Mouse (Mus musculus) intestine, embryonic 16.5 days (tissue): ENCODE measurements at regions not wholly inside any gene's neighbourhood (a gene's known extent, or its start where the extent isn't known, plus 50 kb on each side); places are given as distances from the start of the nearest gene placed in this dataset.

Source experiments
- ATAC-seq: fragments of 200-750 bp; cut with Nextera tagmentation; 2 replicates; pipeline ENCODE4 v1.8.0; 2017; ENCODE audit warnings: moderate TSS enrichment, moderate library complexity
- H3K27ac ChIP-seq: fragments of 300-500 bp; sonication (generic); 2 replicates; pipeline ENCODE4 v1.5.1; 2014; ENCODE audit warnings: mild to moderate bottlenecking, low read length
- H3K27me3 ChIP-seq: fragments of 300-500 bp; sonication (generic); replicated peaks from 2 replicates; pipeline ENCODE4 v1.6.1; 2014; ENCODE audit warnings: low read length, control low read depth, mixed read lengths; ENCODE audit not compliant: control insufficient read depth, insufficient read depth
- H3K36me3 ChIP-seq: fragments of 300-500 bp; sonication (generic); 2 replicates; pipeline ENCODE4 v1.6.1; 2014; ENCODE audit warnings: low read length, control low read depth; ENCODE audit not compliant: control insufficient read depth, insufficient read depth
- H3K4me1 ChIP-seq: fragments of 300-500 bp; sonication (generic); 2 replicates; pipeline ENCODE4 v1.6.1; 2014; ENCODE audit warnings: low read length, control low read depth, mixed read lengths; ENCODE audit not compliant: control insufficient read depth, insufficient read depth
- H3K4me2 ChIP-seq: fragments of 300-500 bp; sonication (generic); 2 replicates; pipeline ENCODE4 v1.6.1; 2014; ENCODE audit warnings: low read depth, low read length, control low read depth
- H3K4me3 ChIP-seq: fragments of 300-500 bp; sonication (generic); 2 replicates; pipeline ENCODE4 v1.5.1; 2014; ENCODE audit warnings: mild to moderate bottlenecking, low read length
- H3K9ac ChIP-seq: fragments of 300-500 bp; sonication (generic); 2 replicates; pipeline ENCODE4 v1.6.1; 2014; ENCODE audit warnings: low read depth, low read length
- H3K9me3 ChIP-seq: fragments of 300-500 bp; sonication (generic); 2 replicates; pipeline ENCODE4 v1.6.1; 2016; ENCODE audit warnings: low read length, control low read depth; ENCODE audit not compliant: control insufficient read depth
- WGBS: fragments of 180-500 bp; shearing (Covaris S2); extraction: QIAGEN DNeasy Blood & Tissue Kit; methylation state at CpG from one replicate; pipeline ENCODE4 v1.1.7; 2014; 5-methylcytosine and 5-hydroxymethylcytosine counted together

GRCm38 (mm10) chrX:156989986-156990518, 425.1 kb downstream of the Phex start:
- Histone ChIP-seq H3K9ac (no peak overlapping the region), H3K27ac (no peak overlapping the region), H3K4me1 (no peaks in the 10 kb centered on the region), H3K36me3 (no peaks in the 10 kb centered on the region), H3K27me3 (no peaks in the 10 kb centered on the region), H3K4me3 (no peak overlapping the region), H3K4me2 (no peak overlapping the region), H3K9me3 (no peaks in the 10 kb centered on the region)
- 83% methylated on average over 2 of the region's 2 CpGs for WGBS
- ATAC-seq: no peak

- H3K4me1 ChIP-seq: no peaks in the 10 kb centered on the region
- H3K9ac ChIP-seq: no peak overlapping the region
- no peak overlapping the region for H3K27ac ChIP-seq
- 74% methylated on average over 1 of the region's 1 CpGs for WGBS
- H3K27me3 ChIP-seq: no peaks in the 10 kb centered on the region
- ATAC-seq: no peak
- H3K9me3 ChIP-seq: no peaks in the 10 kb centered on the region
- no peak overlapping the region for H3K4me3 ChIP-seq
- no peak overlapping the region for H3K4me2 ChIP-seq
- no peaks in the 10 kb centered on the region for H3K36me3 ChIP-seq
These were observed 468.0 kb downstream of the Phex start for GRCm38 (mm10) chrX:156947093-156947492.

- Histone ChIP-seq H3K4me1 (no peaks in the 10 kb centered on the region), H3K27ac (no peak overlapping the region), H3K36me3 (no peaks in the 10 kb centered on the region), H3K4me3 (no peak overlapping the region), H3K9ac (no peak overlapping the region), H3K9me3 (no peaks in the 10 kb centered on the region), H3K27me3 (no peaks in the 10 kb centered on the region), H3K4me2 (no peak overlapping the region)
- ATAC-seq: no peak
- 62% methylated on average over 1 of the region's 1 CpGs for WGBS
These were observed 470.9 kb downstream of the Phex start for GRCm38 (mm10) chrX:156944223-156944622.

- no peak overlapping the region for H3K27ac ChIP-seq
- H3K4me1 ChIP-seq: no peaks in the 10 kb centered on the region
- H3K9ac ChIP-seq: no peak overlapping the region
- H3K4me3 ChIP-seq: no peak overlapping the region
- no peak overlapping the region for H3K4me2 ChIP-seq
- WGBS: 63% methylated on average over 1 of the region's 1 CpGs
- H3K27me3 ChIP-seq: no peaks in the 10 kb centered on the region
- no peaks in the 10 kb centered on the region for H3K9me3 ChIP-seq
- no peaks in the 10 kb centered on the region for H3K36me3 ChIP-seq
- no peak for ATAC-seq
These were observed 501.7 kb downstream of the Phex start for GRCm38 (mm10) chrX:156913363-156913762.
